Mouse (Mus musculus) liver, adult 2 months (tissue): ENCODE results near the gene Zbed3. TPM values are rescaled to one million over a fixed set of nuclear protein-coding genes. Genes with fewer than 3 reads are reported as not detected.

Experiments used
- DNase-seq: peaks from one replicate; pipeline ENCODE4 v3.0.0-alpha.2; 2011; ENCODE audit warnings: low read depth, low spot score; ENCODE audit errors: extremely low read depth
- H3K27ac ChIP-seq: fragments of 200-500 bp; replicated peaks from 2 replicates; pipeline ENCODE4 v1.5.1; 2012; ENCODE audit warnings: low read depth, mild to moderate bottlenecking, control low read depth, inconsistent platforms, low read length; ENCODE audit not compliant: insufficient read depth
- H3K27me3 ChIP-seq: fragments of 200-500 bp; 2 replicates; pipeline ENCODE4 v1.6.1; 2012; ENCODE audit warnings: mild to moderate bottlenecking, moderate library complexity, low read length, inconsistent platforms; ENCODE audit not compliant: control insufficient read depth, insufficient read depth
- H3K36me3 ChIP-seq: fragments of 200-500 bp; 2 replicates; pipeline ENCODE4 v1.6.1; 2012; ENCODE audit warnings: low read length, inconsistent platforms; ENCODE audit not compliant: control insufficient read depth, insufficient read depth
- H3K4me1 ChIP-seq: fragments of 200-500 bp; 2 replicates; pipeline ENCODE4 v1.6.1; 2011; ENCODE audit warnings: low read length; ENCODE audit not compliant: control insufficient read depth, insufficient read depth
- H3K4me3 ChIP-seq: fragments of 200-500 bp; 2 replicates; pipeline ENCODE4 v1.5.1; 2011; ENCODE audit warnings: low read depth, mild to moderate bottlenecking, control low read depth, low read length, moderate library complexity; ENCODE audit not compliant: insufficient read depth
- H3K79me2 ChIP-seq: fragments of 200-500 bp; 2 replicates; pipeline ENCODE4 v1.6.1; 2012; ENCODE audit warnings: inconsistent platforms, mild to moderate bottlenecking, low read length, moderate library complexity; ENCODE audit not compliant: control insufficient read depth, insufficient read depth
- H3K9ac ChIP-seq: fragments of 200-500 bp; 2 replicates; pipeline ENCODE4 v1.6.1; 2012; ENCODE audit warnings: low read depth, mild to moderate bottlenecking, control low read depth, inconsistent platforms, low read length
- CTCF ChIP-seq: fragments of 200-500 bp; IDR thresholded peaks from 2 replicates; pipeline ENCODE4 v1.5.1; 2011; ENCODE audit warnings: low read depth, low read length, control low read depth
- POLR2A ChIP-seq: fragments of 200-500 bp; IDR thresholded peaks from 2 replicates; pipeline ENCODE4 v1.6.1; 2011; ENCODE audit warnings: low read length, control low read depth; ENCODE audit not compliant: insufficient read depth; ENCODE audit errors: extremely low read depth
- WGBS: fragments of 180-500 bp; shearing (Covaris S2); methylation state at CpG from one replicate; pipeline ENCODE4 v1.1.7; 2018; 5-methylcytosine and 5-hydroxymethylcytosine counted together
- polyA plus RNA-seq: library from polyadenylated mRNA; depleted of rRNA; stranded (reverse); fragments of >200 nt; gene quantifications from 2 replicates; pipeline ENCODE4 v1.2.3, GENCODE M21; 2012
- total RNA-seq: library from RNA; depleted of rRNA; stranded (reverse); fragments of >200 nt; gene quantifications from 2 replicates; pipeline ENCODE4 v1.2.3, GENCODE M21; 2014

Zbed3 gene
- total and polyA plus RNA-seq, 2 experiments, result 1.1 to 4.4 TPM

GRCm38 (mm10) chr13:95299956-95300355 lies 23.5 kb upstream of the Zbed3 start:
- TF ChIP-seq CTCF (no peak), POLR2A (no peak)
- no peak overlapping the region for H3K9ac ChIP-seq
- 77% methylated on average over 3 of the region's 3 CpGs for WGBS
- no peaks in the 10 kb centered on the region for H3K36me3 ChIP-seq
- H3K79me2 ChIP-seq, result no peaks in the 10 kb centered on the region
- H3K27ac ChIP-seq, result no peak overlapping the region
- H3K4me1 ChIP-seq, result no peaks in the 10 kb centered on the region
- no peak overlapping the region for H3K4me3 ChIP-seq
- no peaks in the 10 kb centered on the region for H3K27me3 ChIP-seq
- no peak for DNase-seq

GRCm38 (mm10) chr13:95306596-95306995 lies 16.8 kb upstream of the Zbed3 start:
- no peak overlapping the region for H3K27ac ChIP-seq
- no peaks in the 10 kb centered on the region for H3K79me2 ChIP-seq
- WGBS, result 35% methylated on average over 4 of the region's 4 CpGs
- no peaks in the 10 kb centered on the region for H3K4me1 ChIP-seq
- no peak overlapping the region for H3K9ac ChIP-seq
- no peak overlapping the region for H3K4me3 ChIP-seq
- no peaks in the 10 kb centered on the region for H3K36me3 ChIP-seq
- no peak for TF ChIP-seq CTCF
- TF ChIP-seq POLR2A, result no peak
- no peaks in the 10 kb centered on the region for H3K27me3 ChIP-seq
- DNase-seq, result no peak

GRCm38 (mm10) chr13:95307100-95307655 lies 16.2 kb upstream of the Zbed3 start:
- no peaks in the 10 kb centered on the region for H3K79me2 ChIP-seq
- H3K4me3 ChIP-seq, result no peak overlapping the region
- no peak overlapping the region for H3K9ac ChIP-seq
- H3K27me3 ChIP-seq, result no peaks in the 10 kb centered on the region
- no peaks in the 10 kb centered on the region for H3K36me3 ChIP-seq
- no peaks in the 10 kb centered on the region for H3K4me1 ChIP-seq
- DNase-seq, result no peak
- 27% methylated on average over 8 of the region's 8 CpGs for WGBS
- TF ChIP-seq POLR2A (no peak), CTCF (no peak)
- H3K27ac ChIP-seq, result no peak overlapping the region

GRCm38 (mm10) chr13:95312016-95312415 lies 11.4 kb upstream of the Zbed3 start:
- H3K79me2 ChIP-seq, result no peaks in the 10 kb centered on the region
- H3K27me3 ChIP-seq, result no peaks in the 10 kb centered on the region
- H3K4me1 ChIP-seq, result no peaks in the 10 kb centered on the region
- H3K9ac ChIP-seq, result no peak overlapping the region
- H3K27ac ChIP-seq, result no peak overlapping the region
- TF ChIP-seq CTCF (no peak), POLR2A (no peak)
- WGBS, result 88% methylated on average over 6 of the region's 6 CpGs
- H3K4me3 ChIP-seq, result no peak overlapping the region
- no peak for DNase-seq
- H3K36me3 ChIP-seq, result no peaks in the 10 kb centered on the region

GRCm38 (mm10) chr13:95319153-95319552 lies 4.3 kb upstream of the Zbed3 start:
- no peak overlapping the region for H3K9ac ChIP-seq
- WGBS, result 81% methylated on average over 6 of the region's 6 CpGs
- TF ChIP-seq CTCF (no peak), POLR2A (no peak)

GRCm38 (mm10) chr13:95320451-95320850 lies 3.0 kb upstream of the Zbed3 start:
- H3K27me3 ChIP-seq, result no peaks in the 10 kb centered on the region
- H3K79me2 ChIP-seq, result no peaks in the 10 kb centered on the region
- H3K36me3 ChIP-seq, result no peaks in the 10 kb centered on the region
- H3K27ac ChIP-seq, result no peak overlapping the region
- TF ChIP-seq CTCF (no peak), POLR2A (no peak)
- DNase-seq, result no peak
- H3K4me1 ChIP-seq, result no peaks in the 10 kb centered on the region; the same call in 1 of the 2 replicates
- no peak overlapping the region for H3K4me3 ChIP-seq
- WGBS, result 59% methylated on average over 4 of the region's 4 CpGs
- H3K9ac ChIP-seq, result no peak overlapping the region

More at GRCm38 (mm10) chr13:95319153-95319552, 4.3 kb upstream of the Zbed3 start:
- Histone ChIP-seq H3K27me3 (no peaks in the 10 kb centered on the region), H3K4me3 (no peak overlapping the region), H3K27ac (no peak overlapping the region), H3K79me2 (no peaks in the 10 kb centered on the region), H3K4me1 (no peaks in the 10 kb centered on the region), H3K36me3 (no peaks in the 10 kb centered on the region)
- no peak for DNase-seq
